Comparison of ENCODE assay signal across 20 mouse cellular contexts in the genomic region with DNA sequence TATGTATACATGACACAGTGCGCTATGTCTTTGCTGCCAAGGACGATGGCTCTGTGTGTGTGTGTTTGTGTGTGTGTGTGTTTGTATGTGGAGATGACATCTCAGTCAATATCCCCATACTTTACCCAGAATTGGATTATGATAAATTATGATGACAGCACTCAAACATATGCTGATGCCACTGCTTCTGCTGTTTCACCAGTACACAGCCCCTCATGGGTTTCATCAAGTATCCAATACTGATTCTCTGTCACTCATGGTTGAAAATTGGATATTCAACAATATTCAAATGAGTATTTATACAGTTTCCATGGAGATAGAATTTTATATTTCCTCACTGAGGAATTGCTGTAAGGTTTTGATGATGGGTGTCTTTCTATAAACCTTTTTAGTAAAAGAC.
"Had no signal": no experiment of that assay in that cellular context is flagged by ENCODE, and none has a peak within 500 bp of the region (broad histone marks: within the 10 kb centered on the region; RNA-seq: fewer than 3 reads in every experiment).

No protein-coding gene starts in this region.

- DNase-seq: kidney, adult 9 months; kidney, postnatal 14 days; kidney, postnatal 4 days; left cerebral cortex, postnatal 4 days; liver, postnatal 0 days; lung, embryonic 14.5 days; retina, postnatal 1 day; right cerebral cortex, postnatal 25 days; spleen, adult 18-20 months; thymus, postnatal 25 days had no signal

- H3K36me3 ChIP-seq: limb, embryonic 12.5 days; limb, embryonic 15.5 days; midbrain, embryonic 13.5 days; neural tube, embryonic 13.5 days; stomach, embryonic 15.5 days had no signal

- H3K4me3 ChIP-seq: limb, embryonic 12.5 days; limb, embryonic 15.5 days; midbrain, embryonic 13.5 days; myocyte; neural tube, embryonic 13.5 days; stomach, embryonic 15.5 days had no signal

- H3K9me3 ChIP-seq: limb, embryonic 12.5 days; limb, embryonic 15.5 days; midbrain, embryonic 13.5 days; neural tube, embryonic 13.5 days; stomach, embryonic 15.5 days had no signal

- H3K4me1 ChIP-seq: limb, embryonic 12.5 days; limb, embryonic 15.5 days; midbrain, embryonic 13.5 days; neural tube, embryonic 13.5 days; stomach, embryonic 15.5 days had no signal

- H3K27ac ChIP-seq: limb, embryonic 12.5 days; limb, embryonic 15.5 days; liver, embryonic 14.5 days; macrophage; midbrain, embryonic 13.5 days; neural tube, embryonic 13.5 days; stomach, embryonic 15.5 days had no signal

- ATAC-seq: liver, postnatal 0 days; lung, postnatal 0 days; midbrain, embryonic 13.5 days had no signal

- H3K27me3 ChIP-seq: limb, embryonic 12.5 days; limb, embryonic 15.5 days; midbrain, embryonic 13.5 days; neural tube, embryonic 13.5 days; stomach, embryonic 15.5 days had no signal

- H3K9ac ChIP-seq: limb, embryonic 12.5 days; limb, embryonic 15.5 days; liver, embryonic 14.5 days; liver, postnatal 0 days; lung, embryonic 14.5 days; midbrain, embryonic 13.5 days; neural tube, embryonic 13.5 days; stomach, embryonic 15.5 days had no signal

- H3K4me2 ChIP-seq: limb, embryonic 12.5 days; limb, embryonic 15.5 days; liver, embryonic 11.5 days; lung, embryonic 14.5 days; midbrain, embryonic 13.5 days; neural tube, embryonic 13.5 days; stomach, embryonic 15.5 days had no signal
